Mouse (Mus musculus) mature B cell (primary cell): ENCODE results near the gene Sash1.

Experiments
- in situ Hi-C: fragments of 300-500 bp; cut with MboI; formaldehyde crosslinking; loops from 2 replicates; pipeline ENCODE4 v1.14.3; 2019

The Sash1 gene

DNA sequence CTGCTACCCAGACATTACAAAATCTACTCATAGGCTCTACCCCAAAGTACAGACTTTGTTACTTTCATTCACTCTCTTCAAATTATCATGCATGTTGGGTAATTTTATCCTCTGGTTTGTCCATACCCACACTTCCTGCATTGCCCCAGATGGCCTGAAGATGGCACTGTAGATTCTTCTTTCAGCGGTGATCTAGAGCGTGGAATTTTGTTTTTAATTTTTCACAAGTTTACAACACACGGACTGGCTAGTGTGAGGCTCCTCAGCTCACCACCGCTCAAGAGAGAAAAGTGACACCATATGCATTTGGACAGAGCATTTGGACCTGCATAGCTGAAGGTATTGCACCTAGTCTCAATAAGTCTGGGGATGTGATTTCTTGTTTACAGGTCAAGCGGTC, 93.5 kb downstream of the Sash1 start:
- in situ Hi-C loops, result no loop called here

DNA sequence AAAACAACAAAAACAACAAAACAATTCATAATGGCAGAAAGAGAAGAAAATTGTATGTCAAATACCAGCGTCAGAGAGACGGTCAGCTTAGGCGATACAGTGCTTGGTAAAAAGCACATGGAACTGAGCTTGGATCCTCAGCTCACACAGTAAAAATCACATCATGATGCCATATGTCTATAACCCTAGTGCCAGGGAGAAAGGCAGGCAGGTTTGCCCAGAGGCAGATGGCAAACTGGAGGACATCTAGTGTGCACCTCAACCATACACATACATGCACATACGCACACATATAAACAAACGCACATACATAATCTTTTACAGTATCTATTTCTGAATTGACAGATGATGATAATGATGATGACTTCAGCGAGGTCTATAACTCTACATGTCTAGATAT, 96.8 kb downstream of the Sash1 start:
- in situ Hi-C loops, result no loop called here

DNA sequence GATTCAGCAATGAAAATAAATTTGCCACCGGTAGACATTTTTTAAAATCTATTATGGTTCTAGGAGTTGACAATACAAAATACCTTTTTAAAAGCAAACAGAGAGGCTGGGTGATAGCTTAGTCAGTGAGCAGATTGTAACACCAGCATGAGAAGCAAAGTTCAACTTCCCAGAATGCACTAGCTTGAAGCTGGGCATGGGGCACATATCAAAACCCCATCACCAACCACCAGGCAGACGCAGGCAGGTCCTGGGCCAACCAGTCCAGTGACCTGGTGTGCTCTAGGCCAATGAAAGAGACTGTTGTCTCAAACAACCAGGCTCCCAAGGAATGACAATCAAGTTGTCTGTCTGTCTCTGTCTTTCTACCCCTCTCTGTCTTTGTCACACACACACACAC, 98.6 kb downstream of the Sash1 start:
- in situ Hi-C loops, result no loop called here

DNA sequence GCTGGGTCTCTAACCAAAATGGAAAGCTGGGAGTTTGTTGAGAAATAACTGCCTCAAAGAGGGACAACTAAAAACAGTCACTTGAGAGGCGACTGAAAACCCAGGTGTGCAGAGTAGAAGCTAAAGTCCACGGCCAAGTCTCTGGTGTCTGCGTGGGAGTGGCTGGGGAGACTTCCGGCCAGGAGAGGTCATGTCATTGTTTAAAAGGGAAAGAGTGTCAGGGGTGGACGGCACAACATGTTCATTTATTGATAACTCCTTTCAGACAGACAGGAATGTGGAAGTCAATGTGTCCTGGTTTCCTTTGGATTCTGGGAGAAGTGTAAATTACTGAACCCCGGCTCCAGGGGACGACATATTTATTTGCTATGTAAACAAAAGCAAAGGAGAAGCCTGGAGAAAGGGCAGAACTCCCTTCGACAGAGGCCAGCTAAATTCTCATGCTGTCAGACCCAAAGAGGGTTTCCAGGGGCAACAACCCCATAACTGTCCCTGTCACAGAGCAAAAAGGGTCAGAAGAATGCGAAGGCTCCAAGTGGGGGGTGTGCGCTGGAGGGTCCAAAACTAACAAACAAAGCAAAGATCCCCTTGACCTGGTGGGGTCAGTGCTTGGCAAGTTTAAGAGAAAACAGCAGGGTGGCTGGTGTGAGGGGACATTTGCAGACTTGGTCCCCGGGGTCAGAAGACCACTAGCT, 100.3 kb downstream of the Sash1 start:
- in situ Hi-C loops, result no loop called here

DNA sequence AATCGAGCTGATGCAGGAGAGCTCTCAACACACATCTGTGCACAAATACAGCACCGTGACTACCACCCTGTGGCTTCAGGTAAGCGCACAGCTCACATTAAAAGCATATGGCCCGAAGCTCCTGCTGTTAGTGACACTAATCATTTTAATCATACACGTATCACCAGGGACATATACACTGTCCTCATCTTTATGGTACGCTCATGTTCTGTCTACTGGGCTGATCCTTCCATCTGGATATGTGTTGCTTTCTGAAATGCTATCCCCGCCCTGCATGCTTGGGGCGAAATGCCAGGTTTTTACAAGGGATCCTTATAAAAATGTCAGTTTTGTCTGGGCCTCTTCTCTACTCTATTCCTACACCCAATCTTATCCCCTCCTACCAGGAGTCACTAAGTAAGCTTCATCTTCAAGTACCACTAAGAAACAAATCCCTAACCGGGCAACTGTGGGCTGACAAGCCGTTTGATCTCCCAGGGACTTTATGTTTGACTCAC, 103.9 kb downstream of the Sash1 start:
- in situ Hi-C loops, result no loop called here

DNA sequence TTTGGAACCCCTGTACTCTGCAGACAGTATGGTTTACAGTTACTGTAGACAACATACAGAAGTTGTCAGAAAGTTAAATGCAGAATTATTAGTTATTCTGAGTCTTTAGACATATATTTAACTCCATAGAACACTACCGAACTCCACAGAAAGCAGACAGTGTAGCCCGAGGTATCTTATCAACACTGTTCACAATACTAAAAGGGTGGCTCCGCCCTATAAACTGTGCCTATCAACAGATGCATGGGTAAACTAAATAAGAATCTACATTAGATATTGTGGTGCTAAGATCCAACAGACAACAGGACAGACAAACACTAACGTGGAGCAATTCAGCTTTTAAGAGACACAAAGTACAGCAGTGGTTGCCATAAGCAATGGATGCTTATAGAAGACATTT, 106.0 kb downstream of the Sash1 start:
- in situ Hi-C loops, result no loop called here

DNA sequence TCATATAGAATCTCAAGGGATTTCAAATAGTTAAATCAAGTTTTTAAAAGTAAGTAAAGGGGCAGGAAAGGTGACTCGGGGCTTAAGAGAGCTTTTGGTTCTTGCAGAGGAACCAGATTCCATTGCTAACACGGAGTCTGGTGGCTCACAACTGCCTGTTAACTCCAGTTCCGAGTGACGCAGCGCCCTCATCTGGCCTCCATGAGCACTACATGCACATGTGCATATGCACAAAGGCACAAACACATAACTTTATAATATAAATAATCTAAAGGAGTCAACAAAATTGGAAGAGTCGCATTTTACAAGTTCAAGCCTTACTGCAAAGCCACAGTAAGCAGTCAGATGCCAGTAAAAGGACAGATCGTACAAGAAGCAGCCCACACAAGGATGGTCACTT, 107.0 kb downstream of the Sash1 start:
- in situ Hi-C loops, result no loop called here

DNA sequence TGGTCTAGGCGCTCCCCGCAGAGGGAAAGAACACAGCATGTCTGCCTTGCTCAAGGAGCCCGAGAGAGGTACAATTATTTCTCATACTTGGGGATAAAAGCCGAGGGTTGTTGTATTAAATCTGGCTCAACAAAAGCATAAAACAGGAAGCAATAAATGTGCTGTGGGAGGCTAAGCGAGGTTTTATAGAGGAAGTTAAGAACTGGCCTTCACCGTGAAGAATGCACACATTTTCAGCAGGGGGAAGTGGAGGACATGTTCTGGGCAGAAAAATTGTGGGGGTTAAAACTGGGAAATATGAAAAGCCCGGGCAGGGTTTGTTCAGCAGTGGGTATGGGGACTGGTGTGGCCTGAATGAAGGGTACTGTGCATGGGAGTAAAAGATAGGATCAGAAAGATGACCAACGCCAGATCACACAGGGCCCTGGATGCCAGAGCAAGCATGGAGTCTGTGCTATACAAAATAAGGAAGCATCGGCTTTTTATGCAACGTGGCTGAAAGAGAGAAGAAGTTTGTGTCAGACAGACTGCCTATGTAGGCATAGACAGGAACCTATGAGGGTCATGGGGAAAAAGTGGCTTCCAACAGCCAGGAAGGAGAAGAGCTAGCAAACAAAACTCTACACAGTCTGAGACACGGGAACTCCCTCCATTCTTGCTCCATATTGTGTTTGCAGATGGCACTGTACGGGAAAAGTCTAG, 108.2 kb downstream of the Sash1 start:
- in situ Hi-C loops, result no loop called here

DNA sequence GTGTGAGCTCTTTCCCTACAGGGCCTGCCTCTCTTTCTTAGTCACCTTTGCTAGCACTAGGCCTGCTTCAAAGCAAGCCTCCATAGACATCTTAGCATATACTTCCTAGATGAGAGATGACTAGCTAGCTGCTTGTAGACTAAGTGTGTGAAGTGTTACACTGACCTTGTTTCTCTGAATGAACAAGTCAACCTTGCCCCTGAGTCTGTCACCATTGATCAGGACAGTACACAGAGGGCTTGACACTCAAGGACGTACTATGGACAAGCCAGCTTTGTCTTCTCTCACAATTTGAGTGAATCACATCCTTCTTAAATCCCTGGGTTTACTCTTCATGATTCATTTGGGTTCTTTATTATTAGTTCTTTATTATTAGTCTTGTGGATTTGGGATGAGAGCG, 109.1 kb downstream of the Sash1 start:
- in situ Hi-C loops, result no loop called here

DNA sequence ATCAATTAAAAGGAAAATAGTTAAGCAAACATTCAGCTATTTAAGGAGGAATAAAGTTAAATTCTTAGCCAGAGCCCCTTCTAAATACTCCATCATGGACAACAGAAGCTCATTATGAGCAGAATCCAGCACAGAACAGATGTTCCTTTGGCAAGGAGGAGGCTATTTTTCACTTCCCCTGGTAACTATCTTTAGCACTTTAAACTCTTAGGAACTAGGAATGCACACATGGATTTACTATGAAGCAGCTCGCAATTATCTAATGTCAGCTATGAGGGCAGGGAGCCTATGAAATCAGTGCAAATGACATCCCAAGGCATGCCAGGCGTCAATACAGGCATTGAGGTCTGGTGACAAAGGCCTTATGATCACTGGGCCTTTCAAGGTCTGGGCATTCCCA, 110.1 kb downstream of the Sash1 start:
- in situ Hi-C loops, result no loop called here

DNA sequence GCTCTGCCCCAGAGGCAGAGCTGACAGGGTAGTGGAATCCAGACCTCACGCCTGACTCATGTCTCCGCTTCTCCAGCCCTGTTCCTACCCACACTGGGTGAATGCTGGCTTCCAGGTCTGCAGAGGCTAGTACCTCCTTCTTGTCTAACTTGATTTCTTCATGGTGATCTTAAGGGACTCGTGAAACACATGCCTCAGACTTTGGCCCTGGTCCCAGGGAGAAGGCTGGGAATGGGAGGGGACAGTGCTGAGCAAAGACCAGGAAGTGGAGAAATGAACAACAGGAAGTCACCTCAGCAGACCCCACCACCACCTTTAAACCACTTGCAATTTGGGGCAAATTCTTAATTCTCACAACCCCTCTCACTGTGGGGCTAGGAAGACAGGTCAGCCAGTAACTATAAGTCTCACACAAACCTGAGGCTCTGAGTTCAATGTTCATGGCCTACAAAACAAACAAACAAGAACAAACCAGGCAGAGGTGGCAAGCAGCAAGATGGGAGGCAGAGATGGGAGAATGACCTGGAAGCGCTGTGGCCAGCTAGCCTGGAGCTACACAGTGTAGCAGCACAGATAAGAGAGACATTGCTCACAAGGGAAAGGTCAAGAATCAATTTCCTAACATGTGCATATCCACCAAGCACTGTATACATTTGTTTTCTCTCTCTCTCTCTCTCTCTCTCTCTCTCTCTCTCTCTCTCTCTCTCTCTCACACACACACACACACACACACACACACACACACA, 113.2 kb downstream of the Sash1 start:
- in situ Hi-C loops, result no loop called here

DNA sequence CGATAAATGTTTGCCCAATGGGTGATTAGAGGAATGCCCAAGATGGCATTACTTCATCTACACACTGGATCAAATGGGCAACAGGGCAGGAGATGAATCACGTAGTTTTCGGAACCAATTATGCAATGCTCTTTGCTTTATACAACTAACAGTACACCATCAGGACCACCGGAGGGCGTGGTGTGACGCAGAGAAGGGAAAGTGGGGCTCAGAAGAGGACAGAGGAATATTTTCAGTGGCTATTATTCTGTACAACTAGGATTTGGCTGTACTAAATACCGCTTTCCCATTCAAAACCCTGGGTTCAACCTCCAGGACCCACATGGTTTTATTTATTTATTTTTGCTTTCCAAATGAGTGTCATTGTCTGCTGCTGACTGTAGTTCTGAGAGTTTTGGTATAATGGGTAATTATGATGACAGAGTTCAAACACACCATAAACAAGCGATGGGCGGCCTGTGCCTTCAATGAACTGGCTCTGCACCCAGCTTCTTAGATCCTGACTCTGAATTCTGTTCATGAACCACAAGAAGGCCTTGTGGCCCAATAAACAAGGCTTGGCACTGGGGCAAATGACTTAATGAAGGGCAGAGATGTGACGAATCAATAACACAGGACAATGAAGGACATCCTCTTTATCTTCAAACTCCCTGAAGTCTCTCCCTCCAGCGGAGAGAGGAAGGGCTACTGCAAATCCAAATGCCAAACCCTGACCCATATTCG, 114.8 kb downstream of the Sash1 start:
- in situ Hi-C loops, result no loop called here

DNA sequence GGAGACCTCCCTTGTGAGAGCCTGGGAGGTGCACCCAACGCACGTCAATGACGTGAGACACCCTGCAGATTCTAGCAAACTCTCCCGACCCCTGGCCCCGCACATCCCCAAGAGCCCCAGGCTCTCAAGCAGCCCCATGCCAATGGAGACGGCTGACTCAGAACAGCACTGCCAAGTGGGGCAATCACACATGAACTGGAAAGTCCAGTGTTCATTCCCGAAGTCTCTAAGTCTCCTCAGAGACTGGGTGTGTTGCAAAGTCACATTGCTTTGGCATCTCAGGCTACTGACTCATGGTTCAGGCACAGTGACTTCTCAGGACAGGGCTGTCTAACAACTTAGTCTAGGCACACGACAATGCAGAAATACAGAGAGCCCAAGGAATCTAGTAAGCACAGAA, 117.2 kb downstream of the Sash1 start:
- in situ Hi-C loops, result no loop called here

DNA sequence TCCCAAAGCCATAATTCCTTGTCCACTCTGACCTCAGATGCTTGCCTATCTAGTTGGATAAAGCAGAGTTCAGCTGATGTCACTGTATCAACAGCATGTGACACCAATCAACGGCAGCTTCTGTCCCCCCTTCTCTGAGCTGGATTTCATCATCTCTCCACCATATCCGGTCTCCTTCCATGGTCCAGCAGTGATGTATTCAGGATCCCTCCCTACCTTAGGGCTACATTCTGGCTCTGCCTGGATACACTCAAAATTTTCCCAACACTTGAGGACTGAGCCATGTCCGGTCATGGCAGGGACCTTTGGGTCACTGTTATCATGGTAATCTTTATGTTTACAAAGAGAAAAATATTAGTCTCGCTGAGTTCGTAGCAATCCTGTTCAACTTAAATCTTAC, 118.5 kb downstream of the Sash1 start:
- in situ Hi-C loops, result no loop called here

DNA sequence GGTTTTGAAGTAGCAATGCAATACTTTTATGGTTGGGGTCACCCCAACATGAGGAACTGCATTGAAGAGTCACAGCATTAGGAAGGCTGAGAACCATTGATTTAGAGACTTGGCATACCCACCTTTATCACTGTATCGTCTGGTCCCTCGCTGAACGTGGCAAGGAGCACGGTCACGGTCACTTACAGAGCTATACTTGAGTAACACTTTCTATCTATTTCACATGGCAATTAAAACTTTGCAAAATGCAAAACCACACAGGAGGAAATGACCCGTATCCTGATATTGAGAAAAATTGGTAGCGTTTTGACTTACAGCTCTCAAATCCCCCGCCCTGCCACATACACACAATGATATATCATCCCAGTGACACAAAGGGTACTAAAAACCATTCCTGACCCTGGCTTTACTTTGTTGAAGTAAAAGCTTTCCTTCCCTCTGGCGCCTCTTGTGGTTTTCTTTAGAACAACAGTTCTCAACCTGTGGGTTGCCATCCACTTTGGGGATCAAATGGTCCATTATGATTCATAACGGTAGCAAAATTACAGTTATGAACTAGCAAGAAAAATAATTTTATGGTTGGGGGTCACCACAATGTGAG, 119.8 kb downstream of the Sash1 start:
- in situ Hi-C loops, result no loop called here

DNA sequence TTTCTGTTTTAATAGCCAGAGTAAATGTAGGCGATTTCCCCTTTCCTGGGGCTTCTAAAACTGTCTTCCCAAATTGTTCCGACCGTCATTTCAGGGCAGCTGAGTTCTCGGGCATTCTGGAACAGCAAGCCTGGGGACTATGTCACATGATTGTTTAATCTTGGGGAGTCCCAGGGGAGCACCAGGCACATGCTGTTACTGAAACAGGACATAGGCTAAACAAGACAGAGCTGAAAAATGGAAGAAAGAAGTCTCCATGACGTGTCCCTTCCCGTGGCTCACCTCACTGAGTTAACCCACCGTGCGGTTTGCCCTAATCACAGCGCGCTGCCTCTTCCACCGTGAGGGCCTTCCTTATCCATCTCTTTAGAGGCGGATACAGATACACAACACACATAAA, 123.1 kb downstream of the Sash1 start:
- in situ Hi-C loops, result no loop called here

DNA sequence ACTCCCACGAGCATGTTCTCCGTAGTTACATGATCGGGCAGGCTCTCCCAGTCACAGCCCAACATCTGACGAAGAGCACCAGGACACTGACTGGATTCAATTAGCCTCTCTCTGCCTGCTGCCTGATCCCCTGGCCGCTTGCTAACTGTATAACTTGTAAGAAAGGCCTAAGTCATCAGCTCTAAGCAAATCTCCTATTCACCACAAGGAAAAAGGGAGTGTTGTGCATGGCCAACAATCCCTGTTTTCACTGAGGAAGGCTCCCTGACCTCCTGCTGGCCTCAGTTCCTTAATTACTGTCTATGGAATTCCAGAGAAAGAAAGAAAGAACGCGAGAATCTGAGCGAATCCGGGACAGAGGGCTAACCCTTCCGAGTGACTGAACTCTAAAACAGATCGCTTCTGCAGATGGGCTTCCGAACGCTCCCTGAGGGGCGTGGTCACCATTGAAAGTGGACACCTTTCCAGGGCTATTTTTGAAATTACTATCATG, 123.6 kb downstream of the Sash1 start:
- in situ Hi-C loops, result no loop called here

DNA sequence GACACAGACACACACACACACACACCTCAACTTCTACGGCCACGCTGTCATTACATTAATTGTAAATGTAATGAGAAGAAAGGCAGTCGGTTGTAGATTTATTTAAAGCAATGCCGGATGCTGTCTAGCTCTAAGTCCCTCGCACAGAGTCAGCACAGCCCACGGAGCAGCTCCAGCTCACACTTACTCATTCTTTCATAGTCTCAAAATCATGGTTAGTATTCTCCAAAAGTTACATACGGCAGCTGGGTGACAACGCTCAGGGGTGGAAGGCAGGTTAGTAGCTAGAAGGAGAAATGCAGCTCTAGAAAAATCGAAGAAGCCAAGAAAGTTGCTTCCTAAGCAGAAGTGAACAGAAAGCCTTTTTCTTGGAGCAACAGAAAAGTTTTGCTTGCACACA, 124.2 kb downstream of the Sash1 start:
- in situ Hi-C loops, result no loop called here

DNA sequence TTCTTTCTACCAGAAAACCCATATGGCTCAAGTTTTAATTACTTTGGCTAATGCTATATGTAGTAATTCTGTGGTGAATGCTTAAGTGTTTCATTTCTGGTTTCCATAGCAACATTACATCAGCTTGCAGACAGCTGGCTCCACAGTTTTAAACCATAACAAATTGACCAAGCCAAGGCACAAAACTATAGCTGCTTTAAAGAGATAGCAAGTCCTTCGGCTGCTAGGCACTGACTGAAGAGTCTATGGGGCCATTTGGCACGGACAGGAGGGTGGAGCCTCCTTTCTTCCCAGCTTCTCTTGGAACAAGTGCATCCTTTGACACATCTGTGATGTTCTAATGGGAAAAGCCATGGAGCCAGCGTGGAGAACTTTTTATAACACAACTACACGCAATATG, 125.3 kb downstream of the Sash1 start:
- in situ Hi-C loops, result no loop called here

DNA sequence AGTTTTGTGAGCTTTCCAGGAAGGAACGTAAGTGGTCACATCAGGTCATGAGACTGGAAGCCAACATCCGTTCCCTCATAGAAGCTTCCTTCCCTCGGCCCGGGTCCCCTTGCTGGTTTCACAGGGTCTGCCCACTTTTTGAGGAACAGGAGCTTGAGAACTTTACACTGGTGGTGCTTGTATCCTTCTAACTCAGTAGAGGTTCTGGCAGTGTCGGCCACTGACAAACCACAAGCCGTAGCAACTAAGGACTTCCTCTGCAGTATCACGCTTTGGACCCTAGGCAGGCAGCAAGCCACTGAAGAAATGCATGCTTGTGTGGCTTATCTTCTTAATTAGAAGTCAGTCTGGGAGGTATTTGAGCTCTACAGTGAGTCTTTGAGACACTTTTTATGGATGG, 126.6 kb downstream of the Sash1 start:
- in situ Hi-C loops, result no loop called here

DNA sequence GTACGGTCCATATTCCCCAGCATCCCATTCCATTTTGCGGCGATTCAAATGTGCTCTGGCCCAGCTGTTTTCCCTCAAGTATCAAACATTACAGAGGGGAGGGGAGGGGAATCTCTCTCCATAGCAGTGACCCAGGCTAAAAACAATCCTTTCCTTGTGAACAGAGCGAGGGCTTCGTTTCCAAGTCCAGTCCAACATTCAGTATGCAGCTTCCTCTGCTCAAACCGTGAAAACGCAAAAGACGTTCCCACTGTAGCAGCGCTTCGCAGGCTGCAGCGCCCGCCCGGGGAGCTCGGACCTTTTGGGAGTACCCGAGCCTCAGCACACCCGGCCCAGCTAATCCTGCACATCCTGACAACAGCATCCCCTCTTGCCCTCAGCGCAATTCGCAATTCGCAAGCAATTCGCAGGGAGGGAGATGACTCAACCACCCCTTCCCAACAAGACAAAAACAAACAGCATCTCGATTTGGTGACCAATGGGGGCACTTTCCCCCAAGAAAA, 128.4 kb downstream of the Sash1 start:
- in situ Hi-C loops, result no loop called here
